Mouse (Mus musculus): ENCODE data around the gene Capg.

DNA sequence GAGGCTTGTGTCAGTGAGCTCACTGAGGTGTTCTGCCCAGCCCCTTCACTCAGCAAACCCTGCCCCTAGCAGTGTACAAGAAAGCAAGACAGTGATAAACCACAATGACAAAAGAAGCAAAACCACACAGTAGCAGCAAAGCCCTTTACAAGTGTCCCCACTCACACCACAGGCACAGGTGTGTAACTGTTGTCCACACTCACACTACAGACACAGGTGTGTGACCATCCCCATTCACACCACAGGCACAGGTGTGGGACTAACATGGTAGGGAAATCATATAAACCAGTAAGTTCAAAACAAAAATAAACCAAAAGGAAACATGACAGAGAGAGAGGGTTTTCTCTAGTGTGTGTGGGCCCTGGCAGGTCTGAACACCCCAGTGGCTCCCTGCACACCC, 44.1 kb downstream of the Capg start:
- TF ChIP-seq POLR2A (IDR thresholded peaks at IDR 0.05; ENCODE audit: insufficient read depth, low read depth, low read length) (no peak), CTCF (IDR thresholded peaks at IDR 0.05; ENCODE audit: insufficient read depth, low read depth, low read length) (no peak)

All from olfactory bulb, adult 2 months (tissue).